In the genomic region with DNA sequence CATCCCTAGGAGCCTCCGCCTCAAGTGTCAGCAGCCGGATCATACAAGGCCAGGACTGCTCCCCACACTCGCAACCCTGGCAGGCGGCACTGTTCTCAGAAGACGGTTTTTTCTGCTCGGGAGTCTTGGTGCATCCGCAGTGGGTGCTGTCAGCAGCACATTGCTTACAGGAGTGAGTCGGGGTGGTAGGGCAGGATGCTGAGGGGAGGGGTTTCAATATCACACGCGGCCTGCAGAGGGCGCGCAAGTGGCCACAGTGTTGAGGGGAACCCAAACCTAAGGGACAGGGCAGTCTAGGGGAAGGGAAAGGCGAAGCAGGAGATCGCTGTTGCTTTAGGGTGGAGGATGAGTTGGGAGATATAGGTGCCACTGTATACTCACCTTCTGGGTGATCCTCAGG, we compare ENCODE assay signal across 9 mouse cellular contexts. TPM values are rescaled to one million over a fixed set of nuclear protein-coding genes. Genes with fewer than 3 reads are reported as not detected.
A peak's percentile ranks its signal among the peaks of the same experiment; 100 is the strongest.
DNase-seq lines count a peak whose midpoint lies in the region; ATAC-seq and TF ChIP-seq lines count a peak whose summit lies in the region.
"Had no signal": no experiment of that assay in that cellular context is flagged by ENCODE, and none has a peak within 500 bp of the region (broad histone marks: within the 10 kb centered on the region; RNA-seq: fewer than 3 reads in every experiment).

No protein-coding gene starts in this region.

- H3K27ac ChIP-seq in hindbrain, embryonic 14.5 days, result no peak overlapping the region
- no peak overlapping the region for H3K27ac ChIP-seq in left cerebral cortex, adult 2 months
- H3K27ac ChIP-seq in midbrain, embryonic 11.5 days (ENCODE audit: low read depth, low read length), result no peak overlapping the region

- peaks cover 8% of the 10 kb centered on the region; the same call in 1 of the 2 replicates for H3K27me3 ChIP-seq in hindbrain, embryonic 14.5 days (ENCODE audit: control insufficient read depth, insufficient read depth, low read length)
- no peaks in the 10 kb centered on the region for H3K27me3 ChIP-seq in midbrain, embryonic 11.5 days (ENCODE audit: control insufficient read depth, insufficient read depth, low read length)

- peak; percentile 78 for TF ChIP-seq CTCF in left cerebral cortex, adult 2 months (IDR thresholded peaks at IDR 0.05)

- no peaks in the 10 kb centered on the region; the same call in 1 of the 2 replicates for H3K4me1 ChIP-seq in hindbrain, embryonic 14.5 days (replicated peaks; ENCODE audit: control insufficient read depth, insufficient read depth, low read length)
- H3K4me1 ChIP-seq in midbrain, embryonic 11.5 days (ENCODE audit: control insufficient read depth, insufficient read depth, low read length), result no peaks in the 10 kb centered on the region; the same call in 1 of the 2 replicates

- peak overlapping the region; percentile 36 for H3K4me2 ChIP-seq in hindbrain, embryonic 14.5 days (replicated peaks)
- peak overlapping the region; percentile 29; the same call in 1 of the 2 replicates for H3K4me2 ChIP-seq in midbrain, embryonic 11.5 days

- 11% methylated on average over 14 of the region's 14 CpGs for WGBS in hindbrain, embryonic 14.5 days
- WGBS in midbrain, embryonic 11.5 days, result 9% methylated on average over 14 of the region's 14 CpGs

- H3K9me3 ChIP-seq in hindbrain, embryonic 14.5 days (ENCODE audit: control insufficient read depth, low read length), result no peaks in the 10 kb centered on the region
- no peaks in the 10 kb centered on the region for H3K9me3 ChIP-seq in midbrain, embryonic 11.5 days (ENCODE audit: control insufficient read depth, low read length)

- no peak overlapping the region for H3K9ac ChIP-seq in hindbrain, embryonic 14.5 days
- H3K9ac ChIP-seq in midbrain, embryonic 11.5 days (ENCODE audit: low read length), result peak overlapping the region; percentile 36; the same call in 1 of the 2 replicates

- H3K36me3 ChIP-seq in hindbrain, embryonic 14.5 days (replicated peaks; ENCODE audit: control insufficient read depth, insufficient read depth), result no peaks in the 10 kb centered on the region
- H3K36me3 ChIP-seq in midbrain, embryonic 11.5 days (ENCODE audit: control insufficient read depth, insufficient read depth, low read length), result no peaks in the 10 kb centered on the region

- DNase-seq in ovary, postnatal 36 days (ENCODE audit: low spot score), result peak; percentile 47
- DNase-seq in ovary, adult 18-20 months (ENCODE audit: low spot score), result no peak
- DNase-seq in c-Kit-positive CD71-negative TER-119-negative erythroid progenitor cells, embryonic 14.5 days (ENCODE audit: low read depth), result peak; percentile 41
- peak; percentile 29 to 46 for DNase-seq in frontal cortex, postnatal 36 days (ENCODE audit: low spot score in 2 of 2)
- DNase-seq in hindbrain, embryonic 14.5 days (ENCODE audit: low spot score), result no peak
- DNase-seq in left cerebral cortex, adult 2 months (ENCODE audit: extremely low spot score in 1 of 2, low spot score in 2 of 2), result peak; percentile 19 to 51
- peak; percentile 97 for DNase-seq in midbrain, embryonic 11.5 days (ENCODE audit: low spot score, missing footprints)
- DNase-seq in testis, postnatal 10 days (ENCODE audit: low spot score), result peak; percentile 64

- H3K4me3 ChIP-seq in hindbrain, embryonic 14.5 days (replicated peaks; ENCODE audit: low read length), result no peak overlapping the region
- H3K4me3 ChIP-seq in left cerebral cortex, adult 2 months, result peak overlapping the region; percentile 31
- H3K4me3 ChIP-seq in midbrain, embryonic 11.5 days (ENCODE audit: low read depth, low read length), result no peak overlapping the region

- intact Hi-C loops in left cerebral cortex, adult 2 months (cut with DNase I), result no loop called here

- ATAC-seq in hindbrain, embryonic 14.5 days (ENCODE audit: low FRiP score), result peak; percentile 59; the same call in 1 of the 2 replicates
- peak; percentile 61 for ATAC-seq in midbrain, embryonic 11.5 days (ENCODE audit: low FRiP score)

RNA-seq across cellular contexts. Expression of a gene that starts 2.6 kb away (rescaled TPM):
- 3.0 and 4.5 TPM in 2 replicates for polyA plus RNA-seq in hindbrain, embryonic 14.5 days (2014; fragmentation: Nextera tagmentation; extraction: Ambion mirVana)
- not detected for total RNA-seq in left cerebral cortex, adult 2 months (2021)
- polyA plus RNA-seq in midbrain, embryonic 11.5 days (2014; fragmentation: Nextera tagmentation; extraction: Ambion mirVana), result not detected in 2 replicates
- total RNA-seq: adrenal gland, postnatal 4 days had no signal

RNA-seq across cellular contexts. Expression of a gene that starts 41.8 kb away (rescaled TPM):
- not detected in 2 replicates for polyA plus RNA-seq in hindbrain, embryonic 14.5 days (2014; fragmentation: Nextera tagmentation; extraction: Ambion mirVana)
- total RNA-seq in left cerebral cortex, adult 2 months (2021), result not detected
- polyA plus RNA-seq in midbrain, embryonic 11.5 days (2014; fragmentation: Nextera tagmentation; extraction: Ambion mirVana), result not detected in 2 replicates
- total RNA-seq: adrenal gland, postnatal 4 days had no signal

RNA-seq across cellular contexts. Expression of a gene that starts 50.0 kb away (rescaled TPM):
- not detected in 2 replicates for polyA plus RNA-seq in hindbrain, embryonic 14.5 days (2014; fragmentation: Nextera tagmentation; extraction: Ambion mirVana)
- not detected for total RNA-seq in left cerebral cortex, adult 2 months (2021)
- polyA plus RNA-seq in midbrain, embryonic 11.5 days (2014; fragmentation: Nextera tagmentation; extraction: Ambion mirVana), result not detected in 2 replicates
- total RNA-seq: adrenal gland, postnatal 4 days had no signal

RNA-seq across cellular contexts. Expression of a gene that starts 59.2 kb away (rescaled TPM):
- not detected in 2 replicates for polyA plus RNA-seq in hindbrain, embryonic 14.5 days (2014; fragmentation: Nextera tagmentation; extraction: Ambion mirVana)
- total RNA-seq in left cerebral cortex, adult 2 months (2021), result 1 to 10 TPM in 1 of 2 experiments, not detected in 1; 2.0 TPM
- 0.40 TPM in 1 of 2 replicates, not detected in the other for polyA plus RNA-seq in midbrain, embryonic 11.5 days (2014; fragmentation: Nextera tagmentation; extraction: Ambion mirVana)
- total RNA-seq: adrenal gland, postnatal 4 days had no signal

Comparison
In these comparisons a context has a peak if more than half of its experiments do, and no peak if none do; other contexts are left out.
1. DNase-seq: peak in ovary, postnatal 36 days (single experiment), c-Kit-positive CD71-negative TER-119-negative erythroid progenitor cells, embryonic 14.5 days (single experiment), frontal cortex, postnatal 36 days (2 of 2), left cerebral cortex, adult 2 months (2 of 2), midbrain, embryonic 11.5 days (single experiment) and testis, postnatal 10 days (single experiment); none in ovary, adult 18-20 months (single experiment) and hindbrain, embryonic 14.5 days (single experiment).